Mouse (Mus musculus): ENCODE results near the gene Gm10320. TPM values are rescaled to one million over a fixed set of nuclear protein-coding genes. Genes with fewer than 3 reads are reported as not detected.
A peak's percentile ranks its signal among the peaks of the same experiment; 100 is the strongest.

Gene Gm10320
- total RNA-seq, 2 experiments from 2014 or later = not detected

- no peak for DNase-seq
- intact Hi-C loops (cut with DNase I) = loop anchor here (5.0 kb wide), 1 partner anchor 147 kb away; no protein-coding TSS in a partner anchor
Observed at GRCm38 (mm10) chr13:98504181-98504660, 12.4 kb upstream of the Gm10320 start.

GRCm38 (mm10) chr13:98503601-98504000 is 11.8 kb upstream of the Gm10320 start:
- intact Hi-C loops (cut with DNase I) = loop anchor here (5.0 kb wide), 1 partner anchor 146 kb away; no protein-coding TSS in a partner anchor
- DNase-seq = no peak

GRCm38 (mm10) chr13:98502813-98503341 is 11.1 kb upstream of the Gm10320 start:
- intact Hi-C loops (cut with DNase I) = loop anchor here (5.0 kb wide), 1 partner anchor 146 kb away; no protein-coding TSS in a partner anchor
- DNase-seq = no peak

GRCm38 (mm10) chr13:98502236-98502812 is 10.5 kb upstream of the Gm10320 start:
- DNase-seq = no peak
- intact Hi-C loops (cut with DNase I) = loop anchor here (5.0 kb wide), 1 partner anchor 145 kb away; no protein-coding TSS in a partner anchor

- intact Hi-C loops (cut with DNase I) = loop anchor here (5.0 kb wide), 1 partner anchor 144 kb away; no protein-coding TSS in a partner anchor
Observed at GRCm38 (mm10) chr13:98501321-98501720, 9.5 kb upstream of the Gm10320 start.

GRCm38 (mm10) chr13:98500471-98501125 is 8.8 kb upstream of the Gm10320 start:
- intact Hi-C loops (cut with DNase I) = loop anchor here (5.0 kb wide), 1 partner anchor 143 kb away; no protein-coding TSS in a partner anchor
- DNase-seq = no peak

More at GRCm38 (mm10) chr13:98501321-98501720, 9.5 kb upstream of the Gm10320 start:
- DNase-seq = no peak

- intact Hi-C loops (cut with DNase I) = no loop called here
- no peak for DNase-seq
Observed at GRCm38 (mm10) chr13:98498561-98498960, 6.8 kb upstream of the Gm10320 start.

- intact Hi-C loops (cut with DNase I) = no loop called here
- DNase-seq = no peak
Observed at GRCm38 (mm10) chr13:98498080-98498479, 6.3 kb upstream of the Gm10320 start.

GRCm38 (mm10) chr13:98496917-98497870 is 5.4 kb upstream of the Gm10320 start:
- no peak for DNase-seq
- intact Hi-C loops (cut with DNase I) = no loop called here

GRCm38 (mm10) chr13:98494492-98495064 is 2.8 kb upstream of the Gm10320 start:
- no peak for DNase-seq
- intact Hi-C loops (cut with DNase I) = no loop called here

GRCm38 (mm10) chr13:98492569-98493255 is 911 bp upstream of the Gm10320 start:
- intact Hi-C loops (cut with DNase I) = no loop called here
- no peak for DNase-seq

- intact Hi-C loops (cut with DNase I) = no loop called here
- DNase-seq = no peak
Observed at GRCm38 (mm10) chr13:98486726-98487125, 5.1 kb downstream of the Gm10320 start.

GRCm38 (mm10) chr13:98486161-98486560 is 5.6 kb downstream of the Gm10320 start:
- DNase-seq = peak in 1 of 2 experiments; percentile 17
- intact Hi-C loops (cut with DNase I) = no loop called here

GRCm38 (mm10) chr13:98485440-98485839 is 6.4 kb downstream of the Gm10320 start:
- intact Hi-C loops (cut with DNase I) = no loop called here
- DNase-seq = no peak

- DNase-seq = no peak
- intact Hi-C loops (cut with DNase I) = no loop called here
Observed at GRCm38 (mm10) chr13:98477991-98478390, 13.8 kb downstream of the Gm10320 start.

- DNase-seq = no peak
- intact Hi-C loops (cut with DNase I) = no loop called here
Observed at GRCm38 (mm10) chr13:98476839-98477495, 14.8 kb downstream of the Gm10320 start.

- intact Hi-C loops (cut with DNase I) = no loop called here
- no peak for DNase-seq
Observed at GRCm38 (mm10) chr13:98476175-98476838, 15.5 kb downstream of the Gm10320 start.

GRCm38 (mm10) chr13:98475681-98476080 is 16.1 kb downstream of the Gm10320 start:
- DNase-seq = no peak
- intact Hi-C loops (cut with DNase I) = no loop called here

Measured in heart, postnatal 36 days (tissue).